Mouse (Mus musculus): ENCODE measurements at regions not wholly inside any gene's neighbourhood (a gene's known extent, or its start where the extent isn't known, plus 50 kb on each side); places are given as distances from the start of the nearest gene placed in this dataset.

GRCm38 (mm10) chr1:138356407-138356806, 82.9 kb downstream of the Atp6v1g3 start:
- Histone ChIP-seq H3K36me3 (ENCODE audit: control insufficient read depth, insufficient read depth, low read length) (no peaks in the 10 kb centered on the region), H3K4me2 (replicated peaks; ENCODE audit: low read depth) (no peak overlapping the region), H3K9me3 (ENCODE audit: control insufficient read depth, low read length) (no peaks in the 10 kb centered on the region), H3K4me1 (replicated peaks; ENCODE audit: control insufficient read depth, insufficient read depth) (no peaks in the 10 kb centered on the region), H3K27ac (replicated peaks) (no peak overlapping the region), H3K9ac (ENCODE audit: low read length) (no peak overlapping the region), H3K27me3 (ENCODE audit: control insufficient read depth, insufficient read depth, low read length) (no peaks in the 10 kb centered on the region), H3K4me3 (ENCODE audit: low read depth, low read length) (no peak overlapping the region)
- 50% methylated on average over 1 of the region's 1 CpGs for WGBS
- no peak for DNase-seq (ENCODE audit: low spot score)
- peak; percentile 60; the same call in 1 of the 2 replicates for ATAC-seq (ENCODE audit: low FRiP score, low TSS enrichment)
- TF ChIP-seq CTCF (IDR thresholded peaks at IDR 0.05; ENCODE audit: low read depth) (no peak), EP300 (optimal IDR thresholded peaks at IDR 0.05) (no peak)

DNA sequence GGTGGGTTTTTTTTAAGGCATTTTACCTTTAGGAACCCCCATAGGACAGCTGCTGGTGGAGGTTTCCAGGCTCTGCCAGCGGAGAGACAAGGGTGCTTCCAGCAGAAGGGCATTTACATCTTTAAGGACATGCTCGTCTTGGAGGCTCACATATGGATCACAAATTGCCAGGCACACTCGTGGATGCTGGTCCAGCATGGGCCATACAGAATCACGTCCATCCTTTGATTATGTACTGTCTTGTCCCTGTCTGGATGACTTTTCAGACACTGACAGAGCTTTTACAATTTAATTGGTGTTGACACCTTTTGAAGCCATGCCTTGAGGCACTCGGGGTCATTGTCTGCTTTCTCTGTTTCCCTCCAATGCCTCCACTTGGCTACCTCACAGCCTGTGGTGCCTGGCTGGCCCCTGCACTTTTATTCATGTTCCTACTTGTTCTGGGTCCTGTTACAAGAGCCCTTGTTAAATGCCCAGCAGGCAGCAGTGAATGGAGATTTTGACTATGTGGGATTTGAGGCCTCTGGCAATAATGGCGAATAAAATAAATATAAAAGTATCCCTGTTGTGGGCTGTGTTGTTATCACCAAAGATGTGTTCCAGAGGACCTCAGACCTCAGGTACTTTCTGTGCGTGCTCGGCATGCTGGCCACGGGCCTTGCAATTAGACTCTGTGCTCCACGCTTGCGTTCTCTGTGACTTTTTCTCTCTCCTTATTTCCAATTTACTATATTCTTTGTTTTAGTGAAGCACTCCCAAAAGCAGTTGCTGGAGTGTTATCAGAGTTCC, 89.3 kb downstream of the Atp6v1g3 start:
- no peak overlapping the region for H3K9ac ChIP-seq (ENCODE audit: low read length)
- H3K4me2 ChIP-seq (replicated peaks; ENCODE audit: low read depth) = no peak overlapping the region
- H3K4me3 ChIP-seq (ENCODE audit: low read depth, low read length) = no peak overlapping the region
- H3K27me3 ChIP-seq (ENCODE audit: control insufficient read depth, insufficient read depth, low read length) = no peaks in the 10 kb centered on the region
- H3K27ac ChIP-seq (replicated peaks) = no peak overlapping the region
- DNase-seq (ENCODE audit: low spot score) = no peak
- H3K9me3 ChIP-seq (ENCODE audit: control insufficient read depth, low read length) = no peaks in the 10 kb centered on the region
- H3K36me3 ChIP-seq (ENCODE audit: control insufficient read depth, insufficient read depth, low read length) = no peaks in the 10 kb centered on the region
- TF ChIP-seq EP300 (optimal IDR thresholded peaks at IDR 0.05) (no peak), CTCF (IDR thresholded peaks at IDR 0.05; ENCODE audit: low read depth) (no peak)
- no peaks in the 10 kb centered on the region for H3K4me1 ChIP-seq (replicated peaks; ENCODE audit: control insufficient read depth, insufficient read depth)
- no peak for ATAC-seq (ENCODE audit: low FRiP score, low TSS enrichment)
- WGBS = 83% methylated on average over 11 of the region's 11 CpGs

DNA sequence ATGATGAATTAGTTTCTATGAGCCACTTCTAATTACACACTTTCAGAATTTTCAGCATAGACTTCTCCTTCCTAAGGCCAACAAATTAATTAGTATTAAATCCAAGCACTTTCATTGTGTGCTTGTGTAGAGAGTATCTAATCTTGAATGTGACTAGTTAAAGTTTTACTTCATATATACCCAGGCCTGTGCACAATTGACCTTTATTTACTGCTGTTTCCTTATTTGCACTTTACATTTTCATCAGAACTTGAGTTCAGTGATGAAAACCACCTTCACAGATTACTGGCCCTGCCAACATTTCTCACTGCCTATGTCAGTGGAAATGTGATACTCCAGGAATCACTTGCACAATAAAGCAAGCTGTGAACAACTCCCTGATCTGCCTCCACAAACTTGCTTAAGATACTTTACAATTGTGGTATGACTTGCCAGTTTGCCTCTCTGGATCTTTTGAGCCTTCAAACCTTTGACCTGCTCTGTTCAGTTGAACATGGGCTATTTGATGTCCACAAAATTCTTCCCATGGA, 96.5 kb downstream of the Atp6v1g3 start:
- no peaks in the 10 kb centered on the region for H3K27me3 ChIP-seq (ENCODE audit: control insufficient read depth, insufficient read depth, low read length)
- no peak overlapping the region for H3K4me2 ChIP-seq (replicated peaks; ENCODE audit: low read depth)
- no peak for TF ChIP-seq CTCF (IDR thresholded peaks at IDR 0.05; ENCODE audit: low read depth)
- no peak for TF ChIP-seq EP300 (optimal IDR thresholded peaks at IDR 0.05)
- ATAC-seq (ENCODE audit: low FRiP score, low TSS enrichment) (peak; percentile 91), DNase-seq (ENCODE audit: low spot score) (peak; percentile 40)
- peak overlapping the region; percentile 56; the same call in 1 of the 2 replicates for H3K27ac ChIP-seq (replicated peaks)
- H3K36me3 ChIP-seq (ENCODE audit: control insufficient read depth, insufficient read depth, low read length) = no peaks in the 10 kb centered on the region
- no peaks in the 10 kb centered on the region for H3K9me3 ChIP-seq (ENCODE audit: control insufficient read depth, low read length)
- no peak overlapping the region for H3K9ac ChIP-seq (ENCODE audit: low read length)
- H3K4me3 ChIP-seq (ENCODE audit: low read depth, low read length) = no peak overlapping the region
- no peaks in the 10 kb centered on the region for H3K4me1 ChIP-seq (replicated peaks; ENCODE audit: control insufficient read depth, insufficient read depth)

DNA sequence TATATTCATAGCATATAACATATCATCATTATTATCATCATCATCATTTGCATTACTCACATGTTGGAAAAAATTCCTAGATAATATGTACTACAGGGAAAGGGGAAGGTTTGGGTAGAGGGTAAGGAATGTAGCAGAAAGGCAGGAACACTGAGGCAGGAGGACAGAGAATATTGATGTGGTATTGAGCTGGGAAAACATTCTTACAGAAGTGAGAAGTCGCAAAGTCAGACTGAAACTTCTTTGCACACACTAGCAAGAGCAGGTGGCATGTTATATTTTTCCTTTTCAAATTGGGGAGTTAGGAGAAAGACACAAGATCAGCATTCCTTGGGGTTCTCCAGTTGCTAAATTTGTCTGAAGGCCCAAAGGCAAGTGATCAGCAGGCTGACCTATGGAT, 97.9 kb downstream of the Atp6v1g3 start:
- Histone ChIP-seq H3K9ac (ENCODE audit: low read length) (no peak overlapping the region), H3K27me3 (ENCODE audit: control insufficient read depth, insufficient read depth, low read length) (no peaks in the 10 kb centered on the region), H3K4me3 (ENCODE audit: low read depth, low read length) (no peak overlapping the region), H3K4me2 (replicated peaks; ENCODE audit: low read depth) (no peak overlapping the region), H3K36me3 (ENCODE audit: control insufficient read depth, insufficient read depth, low read length) (no peaks in the 10 kb centered on the region), H3K4me1 (replicated peaks; ENCODE audit: control insufficient read depth, insufficient read depth) (no peaks in the 10 kb centered on the region), H3K9me3 (ENCODE audit: control insufficient read depth, low read length) (no peaks in the 10 kb centered on the region), H3K27ac (replicated peaks) (no peak overlapping the region)
- TF ChIP-seq EP300 (optimal IDR thresholded peaks at IDR 0.05) (no peak), CTCF (IDR thresholded peaks at IDR 0.05; ENCODE audit: low read depth) (no peak)
- ATAC-seq (ENCODE audit: low FRiP score, low TSS enrichment) (no peak), DNase-seq (ENCODE audit: low spot score) (no peak)
- WGBS = 83% methylated on average over 1 of the region's 1 CpGs

DNA sequence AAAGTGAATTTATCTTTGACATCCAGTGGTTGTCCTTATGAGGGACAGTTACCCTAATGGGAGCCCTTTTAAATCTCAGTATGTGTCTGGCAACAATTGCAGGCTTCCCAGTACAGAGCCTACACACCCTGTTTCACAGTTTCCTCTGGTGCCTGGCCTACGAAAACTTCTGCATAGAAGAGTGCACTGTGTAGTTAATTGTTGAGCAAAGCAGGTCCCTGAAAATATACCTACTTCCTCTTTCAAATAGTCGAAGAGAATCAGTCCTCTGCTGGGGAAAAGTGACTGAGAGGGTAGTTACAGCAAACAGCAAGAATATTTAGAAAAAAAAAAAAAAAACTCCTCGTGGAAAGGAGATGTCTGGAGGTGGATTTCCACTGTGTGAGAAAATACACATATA, 110.6 kb downstream of the Atp6v1g3 start:
- no peak overlapping the region for H3K9ac ChIP-seq (ENCODE audit: low read length)
- no peak overlapping the region for H3K4me3 ChIP-seq (ENCODE audit: low read depth, low read length)
- no peak for ATAC-seq (ENCODE audit: low FRiP score, low TSS enrichment)
- H3K4me2 ChIP-seq (replicated peaks; ENCODE audit: low read depth) = no peak overlapping the region
- H3K4me1 ChIP-seq (replicated peaks; ENCODE audit: control insufficient read depth, insufficient read depth) = no peaks in the 10 kb centered on the region
- WGBS = 62% methylated on average over 3 of the region's 3 CpGs
- TF ChIP-seq EP300 (optimal IDR thresholded peaks at IDR 0.05) = no peak
- no peak for TF ChIP-seq CTCF (IDR thresholded peaks at IDR 0.05; ENCODE audit: low read depth)
- H3K9me3 ChIP-seq (ENCODE audit: control insufficient read depth, low read length) = no peaks in the 10 kb centered on the region
- no peaks in the 10 kb centered on the region for H3K27me3 ChIP-seq (ENCODE audit: control insufficient read depth, insufficient read depth, low read length)
- DNase-seq (ENCODE audit: low spot score) = no peak
- no peak overlapping the region for H3K27ac ChIP-seq (replicated peaks)
- H3K36me3 ChIP-seq (ENCODE audit: control insufficient read depth, insufficient read depth, low read length) = no peaks in the 10 kb centered on the region

DNA sequence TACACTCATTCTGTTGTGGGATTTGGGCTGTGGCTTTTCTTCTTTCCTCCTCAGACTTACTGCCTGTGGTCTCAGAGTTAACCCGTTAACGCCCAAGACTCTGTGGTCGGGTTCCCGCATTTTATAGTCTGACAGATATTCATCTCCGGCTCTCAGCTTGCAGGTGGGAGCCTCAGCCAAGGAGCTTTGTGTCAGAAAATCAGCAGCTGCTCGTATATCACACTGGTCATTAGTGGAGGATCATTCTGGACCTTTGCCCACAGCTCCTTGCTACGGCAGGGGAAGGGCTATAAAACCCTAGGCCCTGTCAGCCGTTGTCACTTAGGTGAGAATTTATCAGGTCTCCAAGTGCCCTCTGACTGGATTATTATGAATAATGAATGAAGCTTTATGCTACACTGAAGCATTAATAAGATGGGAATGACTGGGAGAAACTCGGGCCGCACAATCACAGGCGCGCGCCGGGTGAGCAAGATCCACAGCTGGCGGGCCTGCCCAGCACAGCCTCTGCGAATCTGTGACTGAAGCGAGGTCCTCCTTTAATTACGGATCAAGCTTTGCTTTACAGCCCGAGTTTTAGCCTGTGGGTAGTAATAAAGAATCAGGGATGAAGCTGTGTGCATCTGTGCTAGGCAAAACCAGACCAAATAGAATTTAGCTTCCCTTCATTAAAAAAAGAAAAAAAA, 111.8 kb downstream of the Atp6v1g3 start:
- TF ChIP-seq EP300 (optimal IDR thresholded peaks at IDR 0.05) (no peak), CTCF (IDR thresholded peaks at IDR 0.05; ENCODE audit: low read depth) (no peak)
- H3K27ac ChIP-seq (replicated peaks) = no peak overlapping the region
- H3K4me2 ChIP-seq (replicated peaks; ENCODE audit: low read depth) = no peak overlapping the region
- no peak for DNase-seq (ENCODE audit: low spot score)
- no peaks in the 10 kb centered on the region for H3K36me3 ChIP-seq (ENCODE audit: control insufficient read depth, insufficient read depth, low read length)
- no peaks in the 10 kb centered on the region for H3K4me1 ChIP-seq (replicated peaks; ENCODE audit: control insufficient read depth, insufficient read depth)
- ATAC-seq (ENCODE audit: low FRiP score, low TSS enrichment) = no peak
- WGBS = 43% methylated on average over 19 of the region's 19 CpGs
- no peaks in the 10 kb centered on the region for H3K27me3 ChIP-seq (ENCODE audit: control insufficient read depth, insufficient read depth, low read length)
- H3K9ac ChIP-seq (ENCODE audit: low read length) = no peak overlapping the region
- H3K4me3 ChIP-seq (ENCODE audit: low read depth, low read length) = no peak overlapping the region
- H3K9me3 ChIP-seq (ENCODE audit: control insufficient read depth, low read length) = no peaks in the 10 kb centered on the region

Measured in stomach, postnatal 0 days (tissue).